9 mouse cellular contexts compared by ENCODE assay signal in genomic region chr15:25621351-25622199, GRCm38 (mm10). TPM values are rescaled to one million over a fixed set of nuclear protein-coding genes. Genes with fewer than 3 reads are reported as not detected.
DNase-seq lines count a peak whose midpoint lies in the region; ATAC-seq and TF ChIP-seq lines count a peak whose summit lies in the region.
"Had no signal": no experiment of that assay in that cellular context is flagged by ENCODE, and none has a peak within 500 bp of the region (broad histone marks: within the 10 kb centered on the region; RNA-seq: fewer than 3 reads in every experiment).

No protein-coding gene starts in this region.

- H3K27ac ChIP-seq in heart, embryonic 10.5 days = peak overlapping the region; percentile 62
- no peak overlapping the region for H3K27ac ChIP-seq in bone marrow, adult 2 months (ENCODE audit: control insufficient read depth, insufficient read depth, low read depth, low read length, poor library complexity)
- no peak overlapping the region for H3K27ac ChIP-seq in hindbrain, embryonic 15.5 days (replicated peaks)

- peak overlapping the region; percentile 87 for H3K4me2 ChIP-seq in hindbrain, embryonic 15.5 days

- H3K4me3 ChIP-seq in heart, embryonic 10.5 days = peak overlapping the region; percentile 93
- peak overlapping the region; percentile 43 for H3K4me3 ChIP-seq in bone marrow, adult 2 months (replicated peaks; ENCODE audit: control insufficient read depth, low read depth, low read length)
- H3K4me3 ChIP-seq in hindbrain, embryonic 15.5 days = peak overlapping the region; percentile 73

- peaks cover 15% of the 10 kb centered on the region for H3K4me1 ChIP-seq in heart, embryonic 10.5 days
- no peaks in the 10 kb centered on the region for H3K4me1 ChIP-seq in bone marrow, adult 2 months (ENCODE audit: control insufficient read depth, insufficient read depth, low read length)
- peaks cover 17% of the 10 kb centered on the region for H3K4me1 ChIP-seq in hindbrain, embryonic 15.5 days (replicated peaks)

- TF ChIP-seq CTCF in bone marrow, adult 2 months (IDR thresholded peaks at IDR 0.05; ENCODE audit: control insufficient read depth, insufficient read depth, low read length) = no peak

- H3K9me3 ChIP-seq in heart, embryonic 10.5 days = no peaks in the 10 kb centered on the region
- H3K9me3 ChIP-seq in hindbrain, embryonic 15.5 days = no peaks in the 10 kb centered on the region

- ATAC-seq in hindbrain, embryonic 15.5 days (ENCODE audit: low FRiP score, low read depth) = peak; percentile 1; the same call in 1 of the 2 replicates

- no peak for TF ChIP-seq POLR2A in bone marrow, adult 2 months (IDR thresholded peaks at IDR 0.05; ENCODE audit: borderline replicate concordance, control insufficient read depth, low read depth, low read length)

- 6% methylated on average over 20 of the region's 20 CpGs for WGBS in heart, embryonic 10.5 days
- 18% methylated on average over 20 of the region's 20 CpGs for WGBS in bone marrow, adult 2 months
- WGBS in hindbrain, embryonic 15.5 days = 7% methylated on average over 20 of the region's 20 CpGs

- no peaks in the 10 kb centered on the region for H3K36me3 ChIP-seq in heart, embryonic 10.5 days
- no peaks in the 10 kb centered on the region for H3K36me3 ChIP-seq in hindbrain, embryonic 15.5 days
- H3K36me3 ChIP-seq: G1E had no signal

- no peak for DNase-seq in heart, embryonic 10.5 days (ENCODE audit: low spot score)
- DNase-seq in heart, postnatal 4 days = no peak
- DNase-seq in lung, postnatal 4 days = peak; percentile 56 to 83
- DNase-seq in adrenal gland, postnatal 4 days (ENCODE audit: low spot score in 2 of 2) = no peak
- DNase-seq in spleen, postnatal 10 days (ENCODE audit: low spot score in 2 of 2) = no peak
- DNase-seq in urinary bladder, postnatal 25 days (ENCODE audit: low spot score) = no peak

- no peak overlapping the region for H3K9ac ChIP-seq in hindbrain, embryonic 15.5 days

- peaks cover 15% of the 10 kb centered on the region; the same call in 1 of the 2 replicates for H3K27me3 ChIP-seq in heart, embryonic 10.5 days (ENCODE audit: insufficient read depth, poor library complexity, severe bottlenecking)
- peaks cover 6% of the 10 kb centered on the region; the same call in 1 of the 2 replicates for H3K27me3 ChIP-seq in hindbrain, embryonic 15.5 days

RNA-seq across cellular contexts. Expression of gene Myo10, which starts 0.8 kb away (rescaled TPM):
- 14.4 and 21.0 TPM in 2 replicates for polyA plus RNA-seq in heart, embryonic 10.5 days (2016; fragmentation: Nextera tagmentation; extraction: Ambion mirVana)
- total RNA-seq in heart, postnatal 4 days (2021) = 10 to 100 TPM; 36.9 to 43.8 TPM
- polyA plus RNA-seq in bone marrow, adult 2 months (2011; ENCODE audit: insufficient read depth, insufficient read length, low replicate concordance, missing spikeins) = 19.1 and 26.8 TPM in 2 replicates
- 28.3 and 33.1 TPM in 2 replicates for polyA plus RNA-seq in hindbrain, embryonic 15.5 days (2015; fragmentation: Nextera tagmentation; extraction: Ambion mirVana)
- total RNA-seq in adrenal gland, postnatal 4 days (2021) = 10 to 100 TPM; 87.7 to 91.2 TPM
- polyA plus RNA-seq: G1E had no signal

Comparison
In these comparisons a context has a peak if more than half of its experiments do, and no peak if none do; other contexts are left out.
1. DNase-seq: peak in lung, postnatal 4 days (2 of 2); none in heart, embryonic 10.5 days (single experiment), heart, postnatal 4 days (single experiment), adrenal gland, postnatal 4 days (0 of 2), spleen, postnatal 10 days (0 of 2) and urinary bladder, postnatal 25 days (single experiment).
2. H3K4me3 ChIP-seq: peak in every context shown above with its lines; median percentile 93 in heart, embryonic 10.5 days; 73 in hindbrain, embryonic 15.5 days; 43 in bone marrow, adult 2 months.